In genomic region chr10:95940901-95941767, GRCm38 (mm10) we compare ENCODE assay signal across 7 mouse cellular contexts. TPM values are rescaled to one million over a fixed set of nuclear protein-coding genes. Genes with fewer than 3 reads are reported as not detected.
DNase-seq lines count a peak whose midpoint lies in the region; ATAC-seq and TF ChIP-seq lines count a peak whose summit lies in the region.

No protein-coding gene starts in this region.

- H3K9me3 ChIP-seq in limb, embryonic 12.5 days: 0 out of 2 replicates have a peak, but pooled peaks cover 3% of the 10 kb centered on the region

- peak overlapping the region; percentile 97 for H3K27ac ChIP-seq in bone marrow, adult 2 months (ENCODE audit: control insufficient read depth, insufficient read depth, low read depth, low read length, poor library complexity)
- H3K27ac ChIP-seq in limb, embryonic 12.5 days: peak overlapping the region; percentile 80; the same call in 1 of the 2 replicates

- peak overlapping the region; percentile 89 for H3K4me3 ChIP-seq in bone marrow, adult 2 months (replicated peaks; ENCODE audit: control insufficient read depth, low read depth, low read length)
- peak overlapping the region; percentile 80 for H3K4me3 ChIP-seq in limb, embryonic 12.5 days (replicated peaks)

- H3K4me2 ChIP-seq in limb, embryonic 12.5 days: peak overlapping the region; percentile 92

- ATAC-seq in erythroid progenitor cell, adult 5-6 weeks (replicated peaks; ENCODE audit: low FRiP score, poor library complexity, severe bottlenecking): peak; percentile 82
- ATAC-seq in limb, embryonic 12.5 days (ENCODE audit: insufficient number of reproducible peaks, insufficient read depth, low FRiP score, low TSS enrichment, low read depth): peak; percentile 60

- no peaks in the 10 kb centered on the region for H3K27me3 ChIP-seq in limb, embryonic 12.5 days

- 3% methylated on average over 68 of the region's 69 CpGs for WGBS in bone marrow, adult 2 months
- WGBS in limb, embryonic 12.5 days: 4% methylated on average over 68 of the region's 69 CpGs

- H3K36me3 ChIP-seq in limb, embryonic 12.5 days: no peaks in the 10 kb centered on the region

- no peak for TF ChIP-seq CTCF in bone marrow, adult 2 months (IDR thresholded peaks at IDR 0.05; ENCODE audit: control insufficient read depth, insufficient read depth, low read length)

- no peak for TF ChIP-seq POLR2A in bone marrow, adult 2 months (IDR thresholded peaks at IDR 0.05; ENCODE audit: borderline replicate concordance, control insufficient read depth, low read depth, low read length)

- DNase-seq in right cerebral cortex, adult 18-20 months: peak; percentile 61
- DNase-seq in right cerebral cortex, postnatal 10 days (ENCODE audit: low spot score in 2 of 2): no peak
- peak; percentile 50 for DNase-seq in naive thymus-derived CD4-positive, alpha-beta T cell, adult 2 months (ENCODE audit: low read depth)
- no peak for DNase-seq in urinary bladder, postnatal 4 days (ENCODE audit: low spot score in 2 of 2)

- peak overlapping the region; percentile 81 for H3K9ac ChIP-seq in limb, embryonic 12.5 days (replicated peaks)

- no peaks in the 10 kb centered on the region for H3K4me1 ChIP-seq in bone marrow, adult 2 months (ENCODE audit: control insufficient read depth, insufficient read depth, low read length)
- peaks cover 14% of the 10 kb centered on the region for H3K4me1 ChIP-seq in limb, embryonic 12.5 days (replicated peaks)

RNA-seq across cellular contexts. Expression of gene Eea1, which starts 0.7 kb away (rescaled TPM):
- 13.3 and 22.8 TPM in 2 replicates for polyA plus RNA-seq in bone marrow, adult 2 months (2011; ENCODE audit: insufficient read depth, insufficient read length, low replicate concordance, missing spikeins)
- total RNA-seq in erythroid progenitor cell, adult 5-6 weeks (2015; ENCODE audit: low replicate concordance): 27.0 and 32.7 TPM in 2 replicates
- 44.4 and 48.0 TPM in 2 replicates for total RNA-seq in erythroid progenitor cell, adult 5-6 weeks (2017; ENCODE audit: low replicate concordance)
- polyA plus RNA-seq in limb, embryonic 12.5 days (2016; fragmentation: Nextera tagmentation; extraction: Ambion mirVana): 11.6 and 12.0 TPM in 2 replicates

Comparison
In these comparisons a context has a peak if more than half of its experiments do, and no peak if none do; other contexts are left out.
1. DNase-seq: peak in right cerebral cortex, adult 18-20 months (single experiment) and naive thymus-derived CD4-positive, alpha-beta T cell, adult 2 months (single experiment); none in right cerebral cortex, postnatal 10 days (0 of 2) and urinary bladder, postnatal 4 days (0 of 2).